Comparison of ENCODE assay signal across 16 mouse cellular contexts in genomic region chr12:108646234-108646633, GRCm38 (mm10). TPM values are rescaled to one million over a fixed set of nuclear protein-coding genes. Genes with fewer than 3 reads are reported as not detected.
DNase-seq lines count a peak whose midpoint lies in the region; ATAC-seq lines count a peak whose summit lies in the region.
"Had no signal": no experiment of that assay in that cellular context is flagged by ENCODE, and none has a peak within 500 bp of the region (broad histone marks: within the 10 kb centered on the region; RNA-seq: fewer than 3 reads in every experiment).

No protein-coding gene starts in this region.

- DNase-seq in thymus, postnatal 0 days (ENCODE audit: low spot score): peak; percentile 42
- DNase-seq in thymus, postnatal 36 days: no peak
- peak; percentile 70 for DNase-seq in CD4-positive, CD25-positive, alpha-beta regulatory T cell, adult 2 months (ENCODE audit: low read depth, low spot score)
- DNase-seq in naive thymus-derived CD4-positive, alpha-beta T cell, adult 2 months (ENCODE audit: low read depth): peak; percentile 70
- DNase-seq in lung, adult 18-20 months: no peak
- DNase-seq: adrenal gland, adult 2 months; adrenal gland, postnatal 25 days; cerebellum, adult 8-10 months; cerebellum, postnatal 25 days; gastrocnemius, postnatal 14 days; heart, adult 2 months; heart, postnatal 14 days had no signal

- ATAC-seq in activated CD4-positive, CD25-positive, alpha-beta regulatory T cell, adult 4 months: peak; percentile 69
- no peak for ATAC-seq in frontal cortex, adult (ENCODE audit: low TSS enrichment)
- ATAC-seq: forebrain, embryonic 15.5 days; hindbrain, postnatal 0 days had no signal

RNA-seq across cellular contexts. Expression of gene Degs2, which starts 55.9 kb away (rescaled TPM):
- 16.3 and 16.6 TPM in 2 replicates for polyA plus RNA-seq in thymus, postnatal 0 days (2015; fragmentation: Nextera tagmentation; extraction: Ambion mirVana)
- polyA plus RNA-seq in activated CD4-positive, CD25-positive, alpha-beta regulatory T cell, adult 4 months (2017; shearing (Covaris generic)): 1 to 10 TPM; 3.6 to 5.6 TPM

Comparison
In these comparisons a context has a peak if more than half of its experiments do, and no peak if none do; other contexts are left out.
1. DNase-seq: peak in thymus, postnatal 0 days (single experiment), CD4-positive, CD25-positive, alpha-beta regulatory T cell, adult 2 months (single experiment) and naive thymus-derived CD4-positive, alpha-beta T cell, adult 2 months (single experiment); none in thymus, postnatal 36 days (0 of 2) and lung, adult 18-20 months (0 of 2).